Mouse (Mus musculus) lung, embryonic 16.5 days (tissue): ENCODE data around the gene Maml2. TPM values are rescaled to one million over a fixed set of nuclear protein-coding genes. Genes with fewer than 3 reads are reported as not detected.

Experiments
- ATAC-seq: fragments of 200-750 bp; cut with Nextera tagmentation; 2 replicates; pipeline ENCODE4 v1.8.0; 2017; ENCODE audit warnings: low read depth, mild to moderate bottlenecking, moderate library complexity
- H3K27ac ChIP-seq: fragments of 300-500 bp; sonication (generic); 2 replicates; pipeline ENCODE4 v1.5.1; 2014; ENCODE audit warnings: mild to moderate bottlenecking, control low read depth, low read length
- H3K27me3 ChIP-seq: fragments of 300-500 bp; sonication (generic); 2 replicates; pipeline ENCODE4 v1.6.1; 2014; ENCODE audit warnings: low read depth, low read length, mixed read lengths; ENCODE audit not compliant: control insufficient read depth, insufficient read depth
- H3K36me3 ChIP-seq: fragments of 300-500 bp; sonication (generic); 2 replicates; pipeline ENCODE4 v1.6.1; 2014; ENCODE audit warnings: low read length; ENCODE audit not compliant: control insufficient read depth, insufficient read depth
- H3K4me1 ChIP-seq: fragments of 300-500 bp; sonication (generic); replicated peaks from 2 replicates; pipeline ENCODE4 v1.6.1; 2014; ENCODE audit warnings: low read length, mixed read lengths; ENCODE audit not compliant: control insufficient read depth, insufficient read depth
- H3K4me2 ChIP-seq: fragments of 300-500 bp; sonication (generic); 2 replicates; pipeline ENCODE4 v1.6.1; 2014; ENCODE audit warnings: low read depth, low read length, control low read depth
- H3K4me3 ChIP-seq: fragments of 300-500 bp; sonication (generic); 2 replicates; pipeline ENCODE4 v1.5.1; 2014; ENCODE audit warnings: mild to moderate bottlenecking, low read length, control low read depth
- H3K9ac ChIP-seq: fragments of 300-500 bp; sonication (generic); 2 replicates; pipeline ENCODE4 v1.6.1; 2014; ENCODE audit warnings: low read length, control low read depth
- H3K9me3 ChIP-seq: fragments of 300-500 bp; sonication (generic); 2 replicates; pipeline ENCODE4 v1.6.1; 2016; ENCODE audit warnings: low read length; ENCODE audit not compliant: control insufficient read depth
- WGBS: fragments of 180-500 bp; shearing (Covaris S2); extraction: QIAGEN DNeasy Blood & Tissue Kit; methylation state at CpG from one replicate; pipeline ENCODE4 v1.1.7; 2014; 5-methylcytosine and 5-hydroxymethylcytosine counted together
- polyA plus RNA-seq: library from polyadenylated mRNA; unstranded; fragments of >200 nt; fragmentation: Nextera tagmentation; extraction: Ambion mirVana; gene quantifications from 2 replicates; pipeline ENCODE4 v1.2.1, GENCODE M21; 2015

The Maml2 gene
- polyA plus RNA-seq, 1 experiment from 2014 or later: 15.3 TPM

DNA sequence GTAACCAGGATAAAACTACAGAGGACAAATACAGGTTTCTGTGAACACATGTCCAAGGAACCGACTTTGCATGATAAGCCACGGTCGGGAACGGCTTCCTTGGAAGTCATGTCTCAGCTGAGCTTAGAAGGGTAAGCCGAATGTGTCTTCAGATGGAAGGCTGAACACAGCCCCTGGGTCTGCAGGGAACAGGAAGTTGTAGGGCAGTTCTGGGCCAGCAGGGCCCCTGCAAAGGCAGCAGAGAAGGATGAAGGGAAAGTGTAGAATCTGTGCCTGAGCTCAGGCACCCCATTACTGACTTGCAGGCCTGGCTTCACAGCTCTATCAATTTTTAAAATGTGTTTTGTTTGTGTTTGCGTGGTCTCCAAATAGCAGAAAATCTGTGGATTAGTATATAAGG lies 171.0 kb downstream of the Maml2 start:
- no peaks in the 10 kb centered on the region for H3K27me3 ChIP-seq
- H3K27ac ChIP-seq: peak overlapping the region; percentile 56; the same call in 1 of the 2 replicates
- 62% methylated on average over 6 of the region's 6 CpGs for WGBS
- no peak overlapping the region for H3K4me2 ChIP-seq
- H3K4me3 ChIP-seq: no peak overlapping the region
- H3K9me3 ChIP-seq: no peaks in the 10 kb centered on the region
- peaks cover 9% of the 10 kb centered on the region; the same call in 1 of the 2 replicates for H3K4me1 ChIP-seq
- no peak overlapping the region; the same call in 1 of the 2 replicates for H3K9ac ChIP-seq
- ATAC-seq: no peak
- no peaks in the 10 kb centered on the region for H3K36me3 ChIP-seq

GRCm38 (mm10) chr9:13470013-13470412 lies 172.3 kb downstream of the Maml2 start:
- Histone ChIP-seq H3K4me1 (peaks cover 9% of the 10 kb centered on the region; the same call in 1 of the 2 replicates), H3K4me3 (no peak overlapping the region), H3K4me2 (no peak overlapping the region), H3K9ac (no peak overlapping the region), H3K27me3 (no peaks in the 10 kb centered on the region), H3K27ac (peak overlapping the region; percentile 56; the same call in 1 of the 2 replicates), H3K36me3 (no peaks in the 10 kb centered on the region), H3K9me3 (no peaks in the 10 kb centered on the region)
- WGBS: 31% methylated on average over 7 of the region's 7 CpGs
- ATAC-seq: peak; percentile 49; the same call in 1 of the 2 replicates

GRCm38 (mm10) chr9:13474951-13475350 lies 177.2 kb downstream of the Maml2 start:
- Histone ChIP-seq H3K36me3 (no peaks in the 10 kb centered on the region), H3K4me3 (no peak overlapping the region), H3K4me2 (no peak overlapping the region), H3K27ac (no peak overlapping the region), H3K4me1 (no peaks in the 10 kb centered on the region), H3K9ac (no peak overlapping the region), H3K27me3 (no peaks in the 10 kb centered on the region), H3K9me3 (no peaks in the 10 kb centered on the region)
- WGBS: 89% methylated on average over 5 of the region's 5 CpGs
- no peak for ATAC-seq

GRCm38 (mm10) chr9:13479275-13479674 lies 181.5 kb downstream of the Maml2 start:
- H3K36me3 ChIP-seq: no peaks in the 10 kb centered on the region
- no peak overlapping the region for H3K4me3 ChIP-seq
- no peaks in the 10 kb centered on the region for H3K27me3 ChIP-seq
- no peaks in the 10 kb centered on the region for H3K9me3 ChIP-seq
- 34% methylated on average over 4 of the region's 4 CpGs for WGBS
- no peak overlapping the region for H3K27ac ChIP-seq
- no peak overlapping the region for H3K4me2 ChIP-seq
- H3K9ac ChIP-seq: no peak overlapping the region
- H3K4me1 ChIP-seq: peaks cover 15% of the 10 kb centered on the region
- no peak for ATAC-seq

DNA sequence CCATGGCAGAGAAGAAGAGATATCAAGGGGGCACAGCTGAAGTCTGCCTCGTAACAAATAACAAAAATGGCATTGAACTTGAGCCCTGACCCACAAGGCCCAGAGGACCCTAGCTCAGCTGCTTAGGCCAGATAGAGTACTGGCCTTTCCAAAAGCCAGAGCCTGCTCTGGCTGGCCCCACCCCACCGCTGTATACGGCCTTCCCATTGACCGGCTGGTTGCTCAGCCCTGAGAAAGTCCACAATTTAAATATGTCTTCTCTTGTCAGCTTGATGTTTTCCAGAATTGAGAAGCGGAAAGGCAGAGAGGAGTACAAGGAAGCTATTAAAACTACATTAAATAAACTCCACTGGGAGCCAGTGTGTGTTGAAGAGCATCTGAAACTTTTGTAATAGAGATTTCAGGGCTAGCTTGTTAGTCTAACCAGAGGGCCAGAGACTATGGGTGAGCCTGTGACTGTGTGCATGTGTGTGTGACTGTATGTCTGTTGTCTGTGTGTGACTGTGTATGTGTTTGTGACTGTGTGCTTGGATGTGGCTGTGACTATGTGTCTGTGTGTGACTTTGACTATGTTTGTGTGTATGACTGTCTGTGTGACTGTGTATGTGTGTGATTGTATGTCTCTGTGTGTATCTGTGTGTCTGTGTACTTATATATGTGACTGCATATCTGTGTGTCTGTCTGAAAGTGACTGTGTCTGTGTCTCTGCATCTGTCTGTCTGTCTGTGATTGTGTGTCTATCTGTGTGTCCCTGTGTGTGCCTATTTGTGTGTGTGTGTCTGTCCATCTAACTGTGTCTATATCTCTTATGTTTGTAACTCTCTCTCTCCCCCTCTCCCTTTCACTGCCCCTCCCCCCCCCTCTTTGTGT lies 185.7 kb downstream of the Maml2 start:
- 41% methylated on average over 5 of the region's 5 CpGs for WGBS
- ATAC-seq: peak; percentile 63
- Histone ChIP-seq H3K36me3 (no peaks in the 10 kb centered on the region), H3K9me3 (no peaks in the 10 kb centered on the region), H3K27me3 (no peaks in the 10 kb centered on the region), H3K4me2 (peak overlapping the region; percentile 45; the same call in 1 of the 2 replicates), H3K4me1 (peaks cover 38% of the 10 kb centered on the region), H3K27ac (peak overlapping the region; percentile 91), H3K4me3 (no peak overlapping the region), H3K9ac (no peak overlapping the region)

DNA sequence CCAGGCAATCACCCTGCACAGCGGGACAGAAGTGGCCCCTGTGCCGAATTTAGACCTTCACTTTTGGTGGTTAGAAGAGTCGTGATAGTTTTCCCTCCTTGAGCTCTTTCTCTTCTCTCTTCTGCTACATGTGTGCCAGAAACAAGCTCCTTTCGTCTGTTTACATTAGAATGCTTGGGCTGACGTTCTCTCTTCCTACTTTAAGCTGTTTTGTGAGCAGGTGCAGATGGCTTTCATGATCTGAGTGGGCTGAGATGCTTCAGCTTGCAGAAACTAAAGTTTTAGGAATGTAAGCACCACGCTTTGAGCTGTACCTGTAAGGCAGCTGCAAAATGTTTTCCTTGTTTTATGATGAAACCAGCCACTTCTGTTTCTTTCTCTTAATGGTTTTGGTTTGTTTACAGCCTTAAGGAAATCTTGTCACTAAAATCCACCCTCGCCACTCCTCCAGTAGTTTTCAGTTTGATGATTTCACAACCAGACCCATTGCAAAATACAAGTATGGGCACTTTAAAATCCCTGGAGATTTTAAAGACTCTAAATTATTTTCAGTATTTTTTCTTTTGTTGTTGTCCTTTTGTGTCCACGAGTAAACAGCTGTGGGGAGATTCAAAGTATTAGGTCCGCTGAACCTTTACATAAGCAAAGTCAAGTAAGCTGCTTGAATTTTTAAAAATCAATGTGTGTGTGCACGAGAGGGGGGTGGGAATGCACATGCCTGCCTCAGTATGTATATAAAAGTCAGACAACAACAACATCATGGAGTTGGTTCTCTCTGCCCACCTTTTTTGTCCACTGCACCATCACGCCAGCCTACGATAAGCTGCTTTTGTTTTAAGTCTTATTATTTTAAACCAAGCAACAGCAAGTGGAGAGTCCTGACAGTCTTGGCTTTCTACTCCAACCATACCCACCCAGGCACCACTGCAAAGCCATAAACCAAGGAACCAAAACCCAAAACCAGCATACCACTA lies 186.8 kb downstream of the Maml2 start:
- H3K4me3 ChIP-seq: peak overlapping the region; percentile 16; the same call in 1 of the 2 replicates
- peak overlapping the region; percentile 91 for H3K27ac ChIP-seq
- peak overlapping the region; percentile 33; the same call in 1 of the 2 replicates for H3K9ac ChIP-seq
- H3K36me3 ChIP-seq: no peaks in the 10 kb centered on the region
- peaks cover 38% of the 10 kb centered on the region for H3K4me1 ChIP-seq
- no peaks in the 10 kb centered on the region for H3K27me3 ChIP-seq
- peak overlapping the region; percentile 45 for H3K4me2 ChIP-seq
- H3K9me3 ChIP-seq: no peaks in the 10 kb centered on the region
- WGBS: 32% methylated on average over 12 of the region's 12 CpGs
- ATAC-seq: peak; percentile 46

DNA sequence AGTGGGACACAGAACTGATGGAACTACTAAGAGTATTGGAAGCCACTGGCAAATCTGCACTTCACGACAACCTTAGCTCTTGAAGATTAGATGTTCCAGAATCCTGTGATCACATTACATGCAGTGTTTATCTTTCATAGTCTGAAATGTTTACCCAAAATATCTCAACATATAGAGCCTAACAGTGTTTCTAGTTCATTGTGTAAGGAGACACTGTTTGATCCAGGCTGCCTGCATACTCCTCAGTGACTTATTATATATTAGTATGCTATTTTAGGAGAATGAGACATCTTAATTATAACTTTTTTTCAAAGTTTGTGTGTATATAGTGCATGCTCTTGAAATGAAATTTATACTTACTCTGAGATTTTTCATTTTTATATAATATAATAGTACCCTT lies 188.2 kb downstream of the Maml2 start:
- Histone ChIP-seq H3K36me3 (no peaks in the 10 kb centered on the region), H3K9ac (no peak overlapping the region), H3K27ac (peak overlapping the region; percentile 41), H3K4me3 (no peak overlapping the region), H3K27me3 (no peaks in the 10 kb centered on the region), H3K4me1 (peaks cover 47% of the 10 kb centered on the region), H3K4me2 (no peak overlapping the region), H3K9me3 (no peaks in the 10 kb centered on the region)
- peak; percentile 54 for ATAC-seq
- 13% methylated on average over 1 of the region's 1 CpGs for WGBS

DNA sequence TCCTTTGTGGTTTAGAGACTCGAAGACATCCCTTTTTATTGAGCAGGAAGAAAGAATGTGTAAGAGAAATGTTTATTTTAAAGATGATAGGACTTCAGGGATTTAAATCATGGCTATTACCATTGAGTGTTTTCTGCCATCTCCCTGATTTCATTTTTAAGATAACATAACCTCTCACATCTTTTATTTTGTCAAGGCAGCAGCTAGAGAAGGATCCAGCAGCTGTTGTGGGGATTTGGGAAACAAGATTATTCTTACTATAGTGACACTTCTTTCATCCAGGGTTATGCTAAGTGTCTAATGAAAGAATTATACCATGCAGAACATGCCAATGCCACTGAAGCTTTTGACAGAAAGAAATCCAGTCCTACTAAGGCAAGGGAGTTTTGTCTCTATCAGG lies 193.3 kb downstream of the Maml2 start:
- Histone ChIP-seq H3K36me3 (no peaks in the 10 kb centered on the region), H3K4me1 (peaks cover 29% of the 10 kb centered on the region), H3K4me2 (no peak overlapping the region), H3K9me3 (no peaks in the 10 kb centered on the region), H3K9ac (no peak overlapping the region), H3K27me3 (no peaks in the 10 kb centered on the region), H3K27ac (peak overlapping the region; percentile 47), H3K4me3 (no peak overlapping the region)
- peak; percentile 70 for ATAC-seq
- 42% methylated on average over 1 of the region's 1 CpGs for WGBS
